Mouse (Mus musculus) limb, embryonic 11.5 days (tissue): ENCODE measurements around the gene Rora. TPM values are rescaled to one million over a fixed set of nuclear protein-coding genes. Genes with fewer than 3 reads are reported as not detected.

Experiments used
- ATAC-seq: fragments of 200-750 bp; cut with Nextera tagmentation; 2 replicates; pipeline ENCODE4 v1.8.0; 2017; ENCODE audit warnings: low read depth; ENCODE audit not compliant: insufficient number of reproducible peaks, low FRiP score, low TSS enrichment
- DNase-seq: peaks from one replicate; pipeline ENCODE4 v3.0.0-alpha.2; 2015; ENCODE audit warnings: low spot score
- H3K27ac ChIP-seq: fragments of 300-500 bp; sonication (generic); replicated peaks from 2 replicates; pipeline ENCODE4 v1.5.1; 2014; ENCODE audit warnings: low read depth, mild to moderate bottlenecking, low read length
- H3K27me3 ChIP-seq: fragments of 300-500 bp; sonication (generic); 2 replicates; pipeline ENCODE4 v1.6.1; 2014; ENCODE audit warnings: mild to moderate bottlenecking, low read length, mixed read lengths; ENCODE audit not compliant: control insufficient read depth, insufficient read depth
- H3K36me3 ChIP-seq: fragments of 300-500 bp; sonication (generic); 2 replicates; pipeline ENCODE4 v1.6.1; 2014; ENCODE audit warnings: mild to moderate bottlenecking, low read length, moderate library complexity, mixed read lengths; ENCODE audit not compliant: control insufficient read depth, insufficient read depth
- H3K4me1 ChIP-seq: fragments of 300-500 bp; sonication (generic); 2 replicates; pipeline ENCODE4 v1.6.1; 2014; ENCODE audit warnings: low read length, mixed read lengths; ENCODE audit not compliant: control insufficient read depth, insufficient read depth
- H3K4me2 ChIP-seq: fragments of 300-500 bp; sonication (generic); 2 replicates; pipeline ENCODE4 v1.6.1; 2014; ENCODE audit warnings: low read depth, mild to moderate bottlenecking, moderate library complexity; ENCODE audit not compliant: severe bottlenecking
- H3K4me3 ChIP-seq: fragments of 300-500 bp; sonication (generic); 2 replicates; pipeline ENCODE4 v1.5.1; 2014; ENCODE audit warnings: low read depth, low read length
- H3K9ac ChIP-seq: fragments of 300-500 bp; sonication (generic); 2 replicates; pipeline ENCODE4 v1.6.1; 2014; ENCODE audit warnings: mild to moderate bottlenecking, low read length
- H3K9me3 ChIP-seq: fragments of 300-500 bp; sonication (generic); 2 replicates; pipeline ENCODE4 v1.6.1; 2016; ENCODE audit warnings: low read length; ENCODE audit not compliant: control insufficient read depth
- whole genome bisulfite sequencing: fragments of 180-500 bp; shearing (Covaris S2); extraction: QIAGEN DNeasy Blood & Tissue Kit; methylation state at CpG from one replicate; pipeline ENCODE4 v1.1.7; 2014; 5-methylcytosine and 5-hydroxymethylcytosine counted together
- polyA plus RNA-seq: library from polyadenylated mRNA; unstranded; fragments of >200 nt; fragmentation: Nextera tagmentation; extraction: Ambion mirVana; gene quantifications from 2 replicates; pipeline ENCODE4 v1.2.1, GENCODE M21; 2014

Gene Rora
- polyA plus RNA-seq, 1 experiment from 2014 or later = 3.1 TPM

- H3K4me1 ChIP-seq = peaks cover 11% of the 10 kb centered on the region
- no peak overlapping the region for H3K4me3 ChIP-seq
- ATAC-seq (no peak), DNase-seq (peak; percentile 38)
- no peaks in the 10 kb centered on the region for H3K36me3 ChIP-seq
- H3K27ac ChIP-seq = no peak overlapping the region
- WGBS = 21% methylated on average over 16 of the region's 16 CpGs
- no peaks in the 10 kb centered on the region for H3K27me3 ChIP-seq
- no peak overlapping the region for H3K9ac ChIP-seq
- no peaks in the 10 kb centered on the region for H3K9me3 ChIP-seq
- no peak overlapping the region for H3K4me2 ChIP-seq
Observed at GRCm38 (mm10) chr9:68695496-68695969, 41.9 kb downstream of the Rora start.

- Histone ChIP-seq H3K27ac (no peak overlapping the region), H3K4me1 (peaks cover 11% of the 10 kb centered on the region), H3K36me3 (no peaks in the 10 kb centered on the region), H3K9ac (no peak overlapping the region), H3K4me3 (no peak overlapping the region), H3K4me2 (no peak overlapping the region), H3K9me3 (no peaks in the 10 kb centered on the region), H3K27me3 (no peaks in the 10 kb centered on the region)
- WGBS = 83% methylated on average over 3 of the region's 3 CpGs
- DNase-seq = no peak
- ATAC-seq = no peak
Observed at GRCm38 (mm10) chr9:68696425-68696956, 42.9 kb downstream of the Rora start.

- H3K4me2 ChIP-seq = no peak overlapping the region
- H3K4me3 ChIP-seq = no peak overlapping the region
- ATAC-seq (no peak), DNase-seq (no peak)
- no peak overlapping the region for H3K9ac ChIP-seq
- H3K4me1 ChIP-seq = peaks cover 11% of the 10 kb centered on the region
- H3K27ac ChIP-seq = no peak overlapping the region
- no peaks in the 10 kb centered on the region for H3K36me3 ChIP-seq
- no peaks in the 10 kb centered on the region for H3K27me3 ChIP-seq
- no peaks in the 10 kb centered on the region for H3K9me3 ChIP-seq
- WGBS = 31% methylated on average over 1 of the region's 1 CpGs
Observed at GRCm38 (mm10) chr9:68699341-68699740, 45.8 kb downstream of the Rora start.

- no peak for DNase-seq
- no peak for ATAC-seq
- Histone ChIP-seq H3K27ac (no peak overlapping the region), H3K4me2 (no peak overlapping the region), H3K9me3 (no peaks in the 10 kb centered on the region), H3K9ac (no peak overlapping the region), H3K4me1 (peaks cover 9% of the 10 kb centered on the region), H3K36me3 (no peaks in the 10 kb centered on the region), H3K4me3 (no peak overlapping the region), H3K27me3 (no peaks in the 10 kb centered on the region)
- WGBS = 27% methylated on average over 4 of the region's 4 CpGs
Observed at GRCm38 (mm10) chr9:68699856-68700255, 46.3 kb downstream of the Rora start.

GRCm38 (mm10) chr9:68707636-68708035, 54.0 kb downstream of the Rora start:
- no peaks in the 10 kb centered on the region for H3K36me3 ChIP-seq
- H3K9ac ChIP-seq = no peak overlapping the region
- ATAC-seq (no peak), DNase-seq (peak; percentile 51)
- H3K9me3 ChIP-seq = no peaks in the 10 kb centered on the region
- 58% methylated on average over 5 of the region's 5 CpGs for WGBS
- no peak overlapping the region for H3K27ac ChIP-seq
- no peak overlapping the region for H3K4me2 ChIP-seq
- no peaks in the 10 kb centered on the region for H3K4me1 ChIP-seq
- H3K27me3 ChIP-seq = no peaks in the 10 kb centered on the region
- H3K4me3 ChIP-seq = no peak overlapping the region

- H3K9ac ChIP-seq = no peak overlapping the region
- H3K4me1 ChIP-seq = no peaks in the 10 kb centered on the region
- DNase-seq (no peak), ATAC-seq (no peak)
- H3K4me2 ChIP-seq = no peak overlapping the region
- H3K36me3 ChIP-seq = no peaks in the 10 kb centered on the region
- H3K27ac ChIP-seq = no peak overlapping the region
- no peaks in the 10 kb centered on the region for H3K27me3 ChIP-seq
- no peak overlapping the region for H3K4me3 ChIP-seq
- WGBS = 70% methylated on average over 8 of the region's 8 CpGs
- no peaks in the 10 kb centered on the region for H3K9me3 ChIP-seq
Observed at GRCm38 (mm10) chr9:68709232-68709631, 55.6 kb downstream of the Rora start.

GRCm38 (mm10) chr9:68710893-68711654, 57.5 kb downstream of the Rora start:
- Histone ChIP-seq H3K4me1 (no peaks in the 10 kb centered on the region), H3K4me2 (no peak overlapping the region), H3K27me3 (no peaks in the 10 kb centered on the region), H3K36me3 (no peaks in the 10 kb centered on the region), H3K27ac (no peak overlapping the region), H3K9me3 (no peaks in the 10 kb centered on the region), H3K4me3 (no peak overlapping the region), H3K9ac (no peak overlapping the region)
- ATAC-seq (no peak), DNase-seq (no peak)
- WGBS = 85% methylated on average over 14 of the region's 14 CpGs

GRCm38 (mm10) chr9:68716961-68717360, 63.4 kb downstream of the Rora start:
- peak; percentile 80 for DNase-seq

More at GRCm38 (mm10) chr9:68716961-68717360, 63.4 kb downstream of the Rora start:
- Histone ChIP-seq H3K27ac (no peak overlapping the region), H3K9me3 (no peaks in the 10 kb centered on the region), H3K27me3 (no peaks in the 10 kb centered on the region), H3K4me2 (no peak overlapping the region), H3K36me3 (no peaks in the 10 kb centered on the region), H3K9ac (no peak overlapping the region), H3K4me3 (no peak overlapping the region), H3K4me1 (no peaks in the 10 kb centered on the region)
- no peak for ATAC-seq
- 15% methylated on average over 5 of the region's 5 CpGs for WGBS
